Mouse (Mus musculus) central nervous system, embryonic 18 days (tissue): Measurements from ENCODE around the gene Ambp. TPM values are rescaled to one million over a fixed set of nuclear protein-coding genes. Genes with fewer than 3 reads are reported as not detected.

Experiments
- polyA plus RNA-seq: library from polyadenylated mRNA; depleted of rRNA; stranded (reverse); fragments of >200 nt; gene quantifications from 2 replicates; pipeline ENCODE4 v1.2.3, GENCODE M21; 2012; rRNA removed

The Ambp gene
- polyA plus RNA-seq = 0.08 and 0.17 TPM in 2 replicates

DNA sequence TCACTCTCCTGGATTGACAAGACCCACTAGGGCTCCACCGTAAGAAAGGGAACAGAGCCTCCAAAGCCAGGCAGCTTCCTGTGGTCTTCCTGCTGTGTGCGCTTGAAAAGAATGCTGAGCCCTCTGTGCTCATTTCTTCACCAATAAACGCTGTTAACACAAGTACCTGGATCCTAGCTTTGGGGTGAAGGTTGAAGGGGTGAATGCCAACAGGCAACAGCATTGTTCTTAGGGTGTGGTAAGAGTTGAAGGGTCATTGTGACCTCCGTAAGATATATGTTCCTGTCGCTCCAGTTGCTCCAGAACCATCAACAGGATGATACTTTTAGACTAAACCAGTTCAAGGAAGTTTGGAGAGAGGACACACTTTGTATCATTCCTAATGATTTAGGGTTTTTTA is at the start of gene Ambp:
Gene Ambp, minus strand, starts transcription at position 101 of the 400 bp plus-strand sequence.

DNA sequence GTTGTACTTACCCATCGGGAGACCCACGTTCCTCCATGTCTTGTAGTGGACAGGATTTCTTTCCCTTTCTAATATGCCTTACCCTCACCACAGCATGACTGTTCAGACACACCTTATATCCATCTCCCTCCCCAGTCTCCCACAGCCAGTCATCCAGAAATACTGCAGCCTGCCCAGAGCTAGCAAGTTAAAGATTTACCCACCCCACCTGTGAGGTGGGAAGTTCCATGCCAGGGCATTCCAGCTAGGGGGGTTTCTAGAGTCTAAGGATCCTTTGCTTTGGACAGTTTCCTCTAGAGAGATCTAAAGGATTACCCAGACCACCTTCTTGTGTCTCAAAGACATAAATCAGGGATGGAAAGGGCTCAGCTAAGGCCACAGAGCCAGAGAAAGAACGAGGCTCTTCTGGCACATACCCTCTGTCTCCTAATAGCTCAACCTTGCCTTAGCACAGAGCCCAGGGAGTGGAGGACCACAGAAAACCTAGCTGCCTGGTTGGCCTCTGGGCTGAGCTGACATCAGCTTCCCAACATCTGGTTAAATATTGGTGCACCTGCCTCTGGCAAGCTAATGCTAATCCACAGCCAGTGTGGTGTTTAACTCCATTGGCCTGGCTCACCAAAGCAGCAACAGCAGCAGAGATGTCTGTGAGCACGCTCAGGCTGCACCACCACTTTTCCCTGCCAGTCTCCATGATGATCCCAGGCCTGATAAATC is 17.5 kb upstream of the Ambp start, which contains the start of gene Kif12:
Gene Kif12, minus strand, starts transcription at position 163 of the 717 bp plus-strand sequence.

Other genes starting within 250 kb of the Ambp start
- gene Zfp618, start 189.2 kb downstream of the Ambp start, polyA plus RNA-seq = 15.0 and 15.5 TPM in 2 replicates
- gene Kif12, start 17.3 kb upstream of the Ambp start, polyA plus RNA-seq = 0.12 and 0.20 TPM in 2 replicates
- 3.5 and 5.9 TPM in 2 replicates for gene Col27a1, start 59.2 kb upstream of the Ambp start, polyA plus RNA-seq
- gene Orm1, start 189.8 kb upstream of the Ambp start, polyA plus RNA-seq = 0.58 TPM in 1 of 2 replicates, not detected in the other
- not detected in 2 replicates for gene Orm3, start 201.4 kb upstream of the Ambp start, polyA plus RNA-seq
- not detected in 2 replicates for gene Orm2, start 207.7 kb upstream of the Ambp start, polyA plus RNA-seq
- 2.7 and 3.5 TPM in 2 replicates for gene Akna, start 248.6 kb upstream of the Ambp start, polyA plus RNA-seq